Mouse (Mus musculus) heart, postnatal 10 days (tissue): ENCODE results near the gene Rpl5. TPM values are rescaled to one million over a fixed set of nuclear protein-coding genes. Genes with fewer than 3 reads are reported as not detected.
"Not testable (repeated sequence)": the region's sequence is repeated elsewhere in the genome, so short reads cannot be mapped to it uniquely, and the experiment has no call there.

Source experiments
- DNase-seq, 2 experiments: peaks; one replicate each; pipeline ENCODE4 v3.0.0; 2021
- intact Hi-C: fragments of 180-260 bp; cut with DNase I; formaldehyde crosslinking; loops from one replicate; pipeline ENCODE4 v1.15.1; 2025
- total RNA-seq, 2 experiments: library from RNA; stranded (reverse); gene quantifications; 2 replicates each; pipeline ENCODE4 v1.2.3; 2021

The Rpl5 gene
- total RNA-seq, 2 experiments from 2014 or later: 54.4 to 56.2 TPM

- intact Hi-C loops: loop anchor here (5.0 kb wide), 1 partner anchor 212 kb away; no protein-coding TSS in a partner anchor
Measured at GRCm38 (mm10) chr5:107894676-107895075, 5.6 kb upstream of the Rpl5 start.

DNA sequence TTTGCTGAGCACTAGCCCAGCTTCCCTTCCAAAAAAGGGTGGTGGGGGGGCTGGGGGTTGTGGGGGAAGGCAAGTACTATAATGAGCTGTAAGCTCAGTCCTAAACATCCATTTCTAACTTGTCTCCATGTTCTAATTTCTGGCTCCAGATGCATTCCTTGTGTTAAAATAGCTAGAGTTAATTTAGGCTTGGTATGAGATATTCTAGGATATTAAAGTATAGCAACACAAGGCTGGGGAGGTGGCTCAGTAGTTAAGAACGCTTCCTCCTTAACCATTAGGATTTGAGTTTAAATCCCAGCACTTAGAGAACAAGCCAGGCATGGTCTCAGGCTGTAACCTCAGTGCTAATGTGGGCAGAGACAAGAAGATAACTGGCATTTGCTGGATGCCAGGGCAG is 4.0 kb upstream of the Rpl5 start:
- DNase-seq: no peak
- intact Hi-C loops: no loop called here

More at GRCm38 (mm10) chr5:107894676-107895075, 5.6 kb upstream of the Rpl5 start:
- peak; percentile 26 to 57 for DNase-seq

DNA sequence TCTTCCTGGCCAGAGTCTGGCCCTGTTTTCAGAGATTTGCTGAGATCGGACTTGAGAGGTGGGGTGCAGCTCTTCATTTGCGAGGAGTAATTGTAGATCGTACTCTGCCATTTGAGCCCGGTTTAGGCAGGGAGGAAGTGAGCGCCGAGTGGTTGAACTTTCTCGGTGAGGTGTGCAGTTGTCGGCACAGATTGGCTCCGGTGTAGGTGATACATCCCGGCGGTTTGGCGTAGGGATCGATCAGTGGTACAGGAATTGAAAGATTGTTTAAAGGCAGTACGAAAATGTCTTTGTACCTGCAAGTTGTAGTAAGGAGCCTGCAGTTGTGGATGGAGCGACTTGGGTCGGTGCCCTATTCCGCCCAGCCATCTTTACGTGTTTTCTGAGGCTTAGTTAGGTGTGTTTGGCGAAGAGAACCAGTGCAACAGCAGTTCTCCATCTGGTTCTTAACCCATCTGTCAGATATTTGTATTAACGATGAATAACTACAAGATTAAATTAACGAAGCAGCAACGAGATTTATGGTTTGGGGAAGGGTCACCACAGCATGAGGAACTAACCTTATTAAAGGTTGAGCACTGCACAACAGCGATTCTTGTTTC is 813 bp downstream of the Rpl5 start:
- intact Hi-C loops: loop anchor here (2.0 kb wide), 1 partner anchor 32 kb away; no protein-coding TSS in a partner anchor
- DNase-seq: no peak

- intact Hi-C loops: no loop called here
- no peak for DNase-seq
Measured at GRCm38 (mm10) chr5:107904325-107904724, 4.0 kb downstream of the Rpl5 start.

DNA sequence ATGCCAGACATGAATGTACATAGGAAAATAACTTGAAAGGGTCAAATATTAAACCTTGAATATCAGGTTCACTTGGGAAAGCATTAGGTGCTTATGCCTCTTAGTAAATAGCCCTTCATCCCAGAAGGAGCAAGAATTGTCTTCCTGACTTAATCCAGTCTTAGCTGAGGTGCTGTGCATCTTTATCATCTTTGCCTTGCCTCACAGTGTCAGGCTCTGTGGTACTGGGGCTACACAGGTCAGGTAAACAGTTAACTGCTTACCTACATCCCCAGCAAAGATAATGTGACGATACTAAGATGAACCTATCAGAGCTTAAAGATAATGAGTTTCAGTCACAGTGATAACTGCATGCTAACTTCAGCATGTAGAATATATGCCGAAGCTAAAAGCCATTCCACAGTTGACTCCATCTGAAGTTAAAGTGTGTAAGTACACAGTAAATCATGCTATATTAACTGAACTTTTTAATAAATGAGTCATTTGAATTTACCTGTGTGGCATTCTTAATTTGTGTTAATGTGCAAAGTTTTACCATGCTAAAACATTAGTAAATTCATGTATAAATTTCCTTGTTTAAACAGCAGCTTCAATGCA is 8.3 kb downstream of the Rpl5 start:
- intact Hi-C loops: no loop called here
- DNase-seq: no peak

DNA sequence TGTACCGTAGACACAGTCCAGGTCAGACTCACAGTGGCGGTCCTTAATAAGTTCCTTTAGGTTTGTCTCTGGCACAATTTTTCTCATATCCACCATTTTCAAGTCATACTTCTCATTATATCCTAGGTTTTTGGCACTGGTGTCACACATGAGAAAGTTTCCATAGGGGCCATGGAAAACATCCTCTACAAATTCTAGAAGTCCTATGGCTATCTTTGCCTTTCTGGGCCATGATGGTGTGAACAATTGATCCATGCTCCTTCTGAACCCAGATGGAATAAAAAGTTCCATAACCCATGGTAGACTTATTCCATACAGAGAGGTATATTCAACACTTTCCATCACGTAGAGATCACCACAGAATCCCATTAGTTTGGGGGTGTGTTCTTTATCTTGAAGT is 9.4 kb downstream of the Rpl5 start:
- DNase-seq: no peak
- intact Hi-C loops: no loop called here

GRCm38 (mm10) chr5:107910084-107910616 is 9.8 kb downstream of the Rpl5 start:
- DNase-seq: no peak
- intact Hi-C loops: no loop called here

DNA sequence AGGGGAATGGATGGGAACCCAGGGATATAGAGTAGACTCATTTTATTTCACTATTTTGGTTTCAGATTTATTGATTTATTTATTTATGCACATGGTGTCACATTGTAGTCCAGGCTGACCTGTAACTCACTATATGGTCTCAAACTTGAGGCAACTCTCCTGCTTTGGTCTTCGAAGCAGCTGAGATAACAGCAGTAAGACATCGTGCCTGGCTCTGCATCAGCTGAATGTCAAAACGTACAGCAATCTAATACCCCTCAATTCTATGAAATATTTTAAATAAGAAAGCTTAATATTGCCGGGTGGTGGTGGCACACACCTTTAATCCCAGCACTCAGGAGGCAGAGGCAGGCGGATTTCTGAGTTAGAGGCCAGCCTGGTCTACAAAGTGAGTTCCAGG is 10.7 kb downstream of the Rpl5 start:
- intact Hi-C loops: no loop called here
- DNase-seq: no peak

- DNase-seq: no peak
- intact Hi-C loops: no loop called here
Measured at GRCm38 (mm10) chr5:107915280-107915679, 15.0 kb downstream of the Rpl5 start.

- intact Hi-C loops: loop anchor here (1.0 to 5.0 kb wide), 3 partner anchors 65 to 241 kb away; no protein-coding TSS in a partner anchor
- DNase-seq: peak; percentile 69 to 79
Measured at GRCm38 (mm10) chr5:107921400-107922252, 21.3 kb downstream of the Rpl5 start.

GRCm38 (mm10) chr5:107922836-107923235 is 22.5 kb downstream of the Rpl5 start:
- intact Hi-C loops: loop anchor here (5.0 kb wide), 1 partner anchor 239 kb away; no protein-coding TSS in a partner anchor
- no peak for DNase-seq

DNA sequence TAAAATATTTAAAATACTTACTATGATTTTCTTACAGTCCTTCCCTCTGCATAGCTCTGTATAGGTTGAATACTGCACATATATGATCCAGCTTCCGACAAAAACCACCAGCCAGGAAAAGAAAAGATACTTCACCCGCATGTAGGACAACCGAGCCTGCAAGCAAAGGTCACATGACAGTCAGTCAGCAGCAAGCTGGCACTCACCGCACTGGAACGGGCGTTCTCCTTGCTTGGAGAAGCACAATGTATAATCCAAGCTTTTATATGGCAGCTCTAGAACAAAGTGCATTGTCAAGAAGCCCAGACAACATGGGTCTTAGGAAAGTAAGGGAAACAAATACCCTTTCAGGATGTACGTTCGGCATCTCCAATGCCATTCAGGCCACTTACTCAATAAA is 24.3 kb downstream of the Rpl5 start:
- DNase-seq: peak in 1 of 2 experiments; percentile 26

GRCm38 (mm10) chr5:107926550-107927249 is 26.4 kb downstream of the Rpl5 start:
- DNase-seq: no peak

More for the DNA sequence above, 24.3 kb downstream of the Rpl5 start:
- intact Hi-C loops: loop anchor here (2.0 to 5.0 kb wide), 2 partner anchors 80 to 238 kb away; no protein-coding TSS in a partner anchor

DNA sequence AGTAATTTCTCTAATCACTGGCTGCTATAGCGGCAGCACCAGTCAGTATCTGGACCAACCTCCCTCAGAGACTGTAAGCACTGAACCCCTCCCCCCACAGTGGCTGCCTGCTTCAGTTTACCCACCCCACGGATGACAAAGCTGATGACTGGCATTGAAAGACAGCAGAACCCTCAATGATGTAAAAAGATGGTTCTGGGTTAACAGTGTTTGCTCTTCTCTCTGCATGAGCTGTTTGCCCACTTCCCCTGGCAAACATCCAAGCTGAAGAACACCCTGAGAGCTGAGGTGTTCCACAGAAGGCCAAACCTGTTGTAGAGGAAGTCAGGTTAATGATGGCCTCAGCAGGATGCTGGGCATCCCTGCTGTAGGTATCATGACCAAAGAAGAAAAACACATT is 32.3 kb downstream of the Rpl5 start:
- no peak for DNase-seq
- intact Hi-C loops: no loop called here

More at GRCm38 (mm10) chr5:107926550-107927249, 26.4 kb downstream of the Rpl5 start:
- intact Hi-C loops: no loop called here

DNA sequence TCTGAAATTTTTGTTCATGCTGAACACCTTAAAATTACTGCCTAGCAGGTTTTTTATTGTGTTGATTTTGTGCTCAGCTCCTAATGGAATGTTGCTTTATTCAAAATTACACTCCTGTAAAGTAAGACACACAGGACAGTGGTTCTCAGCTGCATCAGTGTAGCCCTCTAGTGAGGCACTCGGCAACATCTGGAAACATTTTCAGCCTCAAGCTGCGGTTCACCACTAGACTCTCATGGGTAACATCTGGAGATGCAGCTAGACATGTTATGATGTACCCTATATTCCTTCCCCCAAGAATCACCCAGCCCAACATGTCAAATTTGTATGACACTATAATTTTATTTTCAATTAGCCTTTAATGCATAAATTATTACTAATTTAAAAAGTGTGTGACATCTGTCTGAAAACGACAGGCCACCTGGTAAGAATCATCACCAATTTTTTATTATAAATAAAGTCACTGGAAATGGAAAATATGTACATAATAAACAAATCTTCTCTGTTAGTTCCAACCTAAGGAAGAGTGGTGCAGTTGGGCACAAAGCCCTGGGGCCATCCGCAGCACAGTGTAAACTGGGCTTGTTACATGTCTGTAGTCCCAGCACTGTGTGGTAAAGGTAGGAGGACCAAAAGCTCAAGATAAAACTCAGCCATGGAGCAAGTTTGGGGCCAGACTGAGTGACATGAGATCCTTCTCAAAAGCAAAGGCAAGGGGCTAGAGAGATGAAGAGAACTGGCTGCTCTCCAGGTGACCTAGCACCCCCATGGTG is 33.1 kb downstream of the Rpl5 start:
- intact Hi-C loops: no loop called here
- DNase-seq: no peak

- DNase-seq: no peak
- intact Hi-C loops: no loop called here
Measured at GRCm38 (mm10) chr5:107934770-107935543, 34.7 kb downstream of the Rpl5 start.

DNA sequence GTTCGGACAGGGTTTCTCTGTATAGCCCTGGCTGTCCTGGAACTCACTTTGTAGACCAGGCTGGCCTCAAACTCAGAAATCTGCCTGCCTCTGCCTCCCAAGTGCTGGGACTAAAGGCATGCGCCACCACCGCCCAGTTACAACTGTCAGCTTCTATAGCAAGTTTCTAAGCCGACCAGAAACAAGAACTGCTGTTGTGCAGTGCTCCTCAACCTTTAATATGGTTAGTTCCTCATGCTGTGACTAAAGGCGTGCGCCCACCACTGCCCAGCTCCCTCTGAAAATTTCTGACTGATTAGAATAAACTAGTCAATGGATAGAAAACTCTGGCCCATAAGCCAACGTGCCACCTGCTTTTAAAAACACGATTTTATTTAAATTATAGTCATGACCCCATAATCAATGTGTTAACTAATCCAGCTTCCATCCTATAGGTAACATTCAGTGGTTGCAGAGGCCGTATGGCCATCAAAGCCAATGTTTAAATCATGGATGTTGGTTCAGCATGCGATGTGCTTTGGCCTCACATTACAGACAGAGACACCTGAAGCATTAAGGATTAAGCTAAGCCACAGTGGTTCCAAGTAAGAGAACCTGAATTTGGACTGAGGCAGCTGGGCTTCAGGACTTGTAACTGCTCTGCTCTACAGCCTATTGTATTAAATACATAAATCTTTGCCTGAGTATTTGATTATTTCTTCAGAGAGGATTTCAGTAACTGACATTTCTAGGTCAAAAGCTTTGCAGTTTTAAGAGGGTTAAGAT is 36.5 kb downstream of the Rpl5 start:
- intact Hi-C loops: no loop called here
- no peak for DNase-seq

DNA sequence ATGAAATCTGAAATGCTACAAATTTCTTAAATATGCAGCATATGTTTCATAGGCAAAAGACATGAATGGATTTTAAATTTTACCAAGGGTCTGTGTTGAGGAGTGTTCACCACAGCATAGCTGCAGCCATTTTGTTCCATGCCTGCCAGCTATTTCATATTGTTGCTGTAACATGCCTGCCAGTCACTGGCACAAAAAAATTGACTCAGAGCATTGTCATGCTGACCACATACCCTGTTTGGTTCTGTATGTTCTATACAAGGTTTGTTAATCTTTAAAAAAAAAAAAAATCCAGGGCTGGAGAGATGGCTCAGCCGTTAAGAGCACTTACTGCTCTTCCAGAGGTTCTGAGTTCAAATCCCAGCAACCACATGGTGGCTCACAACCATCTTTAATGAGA is 38.2 kb downstream of the Rpl5 start:
- intact Hi-C loops, DNase-seq: not testable (repeated sequence)
